Mouse (Mus musculus): ENCODE data around the gene Lbh. TPM values are rescaled to one million over a fixed set of nuclear protein-coding genes. Genes with fewer than 3 reads are reported as not detected.

The Lbh gene
- polyA plus RNA-seq, 1 experiment: 50.2 TPM

GRCm38 (mm10) chr17:72904873-72905272 is 13.2 kb upstream of the Lbh start:
- WGBS: 84% methylated on average over 7 of the region's 7 CpGs
- TF ChIP-seq POLR2A (IDR thresholded peaks at IDR 0.05; ENCODE audit: borderline replicate concordance, insufficient read depth, low read length) (no peak), CTCF (IDR thresholded peaks at IDR 0.05; ENCODE audit: borderline replicate concordance, insufficient read depth, low read depth, low read length) (no peak)
- no peak overlapping the region for H3K27ac ChIP-seq (ENCODE audit: insufficient read depth, low read length)
- no peak overlapping the region for H3K4me3 ChIP-seq (replicated peaks; ENCODE audit: insufficient read depth, low read depth, low read length)
- no peaks in the 10 kb centered on the region for H3K4me1 ChIP-seq (ENCODE audit: control insufficient read depth, insufficient read depth, low read length)
- no peak for DNase-seq
- no peaks in the 10 kb centered on the region for H3K27me3 ChIP-seq (ENCODE audit: control insufficient read depth, insufficient read depth, low read length)

- DNase-seq: no peak
- H3K4me1 ChIP-seq (ENCODE audit: control insufficient read depth, insufficient read depth, low read length): no peaks in the 10 kb centered on the region
- H3K27me3 ChIP-seq (ENCODE audit: control insufficient read depth, insufficient read depth, low read length): no peaks in the 10 kb centered on the region
- H3K27ac ChIP-seq (ENCODE audit: insufficient read depth, low read length): no peak overlapping the region
- H3K4me3 ChIP-seq (replicated peaks; ENCODE audit: insufficient read depth, low read depth, low read length): no peak overlapping the region
- TF ChIP-seq POLR2A (IDR thresholded peaks at IDR 0.05; ENCODE audit: borderline replicate concordance, insufficient read depth, low read length) (no peak), CTCF (IDR thresholded peaks at IDR 0.05; ENCODE audit: borderline replicate concordance, insufficient read depth, low read depth, low read length) (no peak)
- 81% methylated on average over 10 of the region's 10 CpGs for WGBS
These were observed 11.7 kb upstream of the Lbh start for GRCm38 (mm10) chr17:72906231-72906896.

GRCm38 (mm10) chr17:72907211-72907610 is 10.9 kb upstream of the Lbh start:
- Histone ChIP-seq H3K27ac (ENCODE audit: insufficient read depth, low read length) (no peak overlapping the region), H3K27me3 (ENCODE audit: control insufficient read depth, insufficient read depth, low read length) (no peaks in the 10 kb centered on the region), H3K4me1 (ENCODE audit: control insufficient read depth, insufficient read depth, low read length) (no peaks in the 10 kb centered on the region), H3K4me3 (replicated peaks; ENCODE audit: insufficient read depth, low read depth, low read length) (no peak overlapping the region)
- 77% methylated on average over 9 of the region's 9 CpGs for WGBS
- TF ChIP-seq POLR2A (IDR thresholded peaks at IDR 0.05; ENCODE audit: borderline replicate concordance, insufficient read depth, low read length): no peak
- TF ChIP-seq CTCF (IDR thresholded peaks at IDR 0.05; ENCODE audit: borderline replicate concordance, insufficient read depth, low read depth, low read length): no peak
- no peak for DNase-seq

DNA sequence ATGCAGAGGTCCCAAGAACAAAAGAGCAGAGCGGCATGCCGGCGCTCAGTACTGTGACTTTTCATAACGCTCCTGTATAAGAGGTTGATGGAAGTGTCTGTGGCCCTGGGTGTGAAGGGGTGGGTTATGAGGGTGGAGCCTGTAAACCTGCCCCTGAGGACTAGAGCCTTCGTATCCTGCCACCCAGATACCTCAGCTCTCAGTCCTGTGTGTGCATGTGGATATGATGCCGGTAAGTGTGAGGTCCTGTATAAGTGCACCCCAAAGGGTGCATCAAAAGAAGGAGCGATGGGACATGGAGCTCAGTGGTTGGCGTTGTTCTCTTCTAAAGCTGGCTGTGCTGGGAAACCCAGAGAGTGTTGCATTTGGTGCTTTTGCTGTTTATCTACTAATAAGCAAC is 10.3 kb upstream of the Lbh start:
- Histone ChIP-seq H3K27me3 (ENCODE audit: control insufficient read depth, insufficient read depth, low read length) (no peaks in the 10 kb centered on the region), H3K27ac (ENCODE audit: insufficient read depth, low read length) (no peak overlapping the region), H3K4me1 (ENCODE audit: control insufficient read depth, insufficient read depth, low read length) (no peaks in the 10 kb centered on the region), H3K4me3 (replicated peaks; ENCODE audit: insufficient read depth, low read depth, low read length) (no peak overlapping the region)
- no peak for DNase-seq
- no peak for TF ChIP-seq POLR2A (IDR thresholded peaks at IDR 0.05; ENCODE audit: borderline replicate concordance, insufficient read depth, low read length)
- WGBS: 85% methylated on average over 8 of the region's 8 CpGs

- 96% methylated on average over 3 of the region's 3 CpGs for WGBS
- TF ChIP-seq POLR2A (IDR thresholded peaks at IDR 0.05; ENCODE audit: borderline replicate concordance, insufficient read depth, low read length) (no peak), CTCF (IDR thresholded peaks at IDR 0.05; ENCODE audit: borderline replicate concordance, insufficient read depth, low read depth, low read length) (no peak)
These were observed 9.5 kb upstream of the Lbh start for GRCm38 (mm10) chr17:72908561-72908960.

GRCm38 (mm10) chr17:72909061-72909852 is 8.8 kb upstream of the Lbh start:
- DNase-seq: no peak
- WGBS: 84% methylated on average over 7 of the region's 7 CpGs
- Histone ChIP-seq H3K27me3 (ENCODE audit: control insufficient read depth, insufficient read depth, low read length) (no peaks in the 10 kb centered on the region), H3K4me3 (replicated peaks; ENCODE audit: insufficient read depth, low read depth, low read length) (no peak overlapping the region), H3K27ac (ENCODE audit: insufficient read depth, low read length) (no peak overlapping the region), H3K4me1 (ENCODE audit: control insufficient read depth, insufficient read depth, low read length) (no peaks in the 10 kb centered on the region)
- TF ChIP-seq POLR2A (IDR thresholded peaks at IDR 0.05; ENCODE audit: borderline replicate concordance, insufficient read depth, low read length): no peak
- no peak for TF ChIP-seq CTCF (IDR thresholded peaks at IDR 0.05; ENCODE audit: borderline replicate concordance, insufficient read depth, low read depth, low read length)

More at GRCm38 (mm10) chr17:72908561-72908960, 9.5 kb upstream of the Lbh start:
- DNase-seq: no peak
- Histone ChIP-seq H3K27me3 (ENCODE audit: control insufficient read depth, insufficient read depth, low read length) (no peaks in the 10 kb centered on the region), H3K27ac (ENCODE audit: insufficient read depth, low read length) (no peak overlapping the region), H3K4me1 (ENCODE audit: control insufficient read depth, insufficient read depth, low read length) (no peaks in the 10 kb centered on the region), H3K4me3 (replicated peaks; ENCODE audit: insufficient read depth, low read depth, low read length) (no peak overlapping the region)

DNA sequence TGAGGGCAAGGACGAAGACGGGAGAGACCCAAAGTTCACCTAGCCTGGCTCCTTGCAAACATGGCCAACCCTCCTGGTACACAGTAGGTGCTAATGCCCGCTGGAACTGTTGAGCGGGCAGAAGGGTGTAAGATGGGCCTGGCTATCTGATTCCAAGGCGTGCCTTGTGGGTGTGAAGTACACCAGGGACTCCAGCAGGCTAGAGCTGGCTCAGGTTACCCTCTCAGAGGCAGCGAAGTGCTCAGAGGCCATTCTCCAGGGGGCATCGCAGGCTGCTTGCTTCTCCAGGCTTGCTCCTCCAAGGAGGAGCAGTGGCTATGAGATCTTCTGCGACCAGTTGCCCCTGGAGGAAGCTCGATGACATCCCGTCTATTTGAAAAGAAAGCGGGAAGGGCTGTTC is 6.8 kb upstream of the Lbh start:
- TF ChIP-seq CTCF (IDR thresholded peaks at IDR 0.05; ENCODE audit: borderline replicate concordance, insufficient read depth, low read depth, low read length) (no peak), POLR2A (IDR thresholded peaks at IDR 0.05; ENCODE audit: borderline replicate concordance, insufficient read depth, low read length) (no peak)
- Histone ChIP-seq H3K27ac (ENCODE audit: insufficient read depth, low read length) (no peak overlapping the region), H3K27me3 (ENCODE audit: control insufficient read depth, insufficient read depth, low read length) (no peaks in the 10 kb centered on the region), H3K4me1 (ENCODE audit: control insufficient read depth, insufficient read depth, low read length) (no peaks in the 10 kb centered on the region), H3K4me3 (replicated peaks; ENCODE audit: insufficient read depth, low read depth, low read length) (no peak overlapping the region)
- WGBS: 78% methylated on average over 11 of the region's 11 CpGs
- DNase-seq: no peak

DNA sequence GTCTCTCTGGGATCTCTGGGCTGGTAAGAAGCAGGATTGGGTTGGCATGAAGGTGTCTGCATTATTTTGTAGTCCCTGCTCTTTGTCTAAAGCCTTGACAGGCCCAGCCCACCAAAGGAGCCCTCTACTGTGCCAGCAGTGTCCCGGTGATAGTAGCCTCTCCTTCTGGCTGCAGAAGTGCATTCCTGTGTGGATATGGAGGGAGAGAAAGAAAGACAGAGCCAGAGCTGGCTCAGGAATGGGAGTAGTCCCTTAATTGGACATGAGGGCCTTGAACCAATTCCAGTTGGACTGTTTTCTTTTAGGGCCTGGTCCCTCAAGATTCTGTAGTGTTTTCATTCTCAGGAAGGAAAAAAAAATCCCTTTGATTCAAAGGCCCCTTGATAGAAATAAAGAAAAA is 6.4 kb upstream of the Lbh start:
- TF ChIP-seq POLR2A (IDR thresholded peaks at IDR 0.05; ENCODE audit: borderline replicate concordance, insufficient read depth, low read length) (no peak), CTCF (IDR thresholded peaks at IDR 0.05; ENCODE audit: borderline replicate concordance, insufficient read depth, low read depth, low read length) (no peak)
- DNase-seq: no peak
- Histone ChIP-seq H3K27me3 (ENCODE audit: control insufficient read depth, insufficient read depth, low read length) (no peaks in the 10 kb centered on the region), H3K4me1 (ENCODE audit: control insufficient read depth, insufficient read depth, low read length) (no peaks in the 10 kb centered on the region), H3K27ac (ENCODE audit: insufficient read depth, low read length) (no peak overlapping the region), H3K4me3 (replicated peaks; ENCODE audit: insufficient read depth, low read depth, low read length) (no peak overlapping the region)
- 25% methylated on average over 1 of the region's 1 CpGs for WGBS

Data from cerebellum, adult 2 months (tissue).